Mouse (Mus musculus) heart, postnatal 0 days (tissue): ENCODE data around the gene Lgals3.

Source experiments
- CTCF ChIP-seq: IDR thresholded peaks from 2 replicates; pipeline ENCODE4 v1.5.1; 2016; ENCODE audit warnings: antibody characterized with exemption, control low read depth, low read depth
- EP300 ChIP-seq: IDR thresholded peaks from 2 replicates; pipeline ENCODE4 v1.6.1; 2016; ENCODE audit warnings: antibody characterized with exemption, low read depth

- TF ChIP-seq CTCF (no peak), EP300 (no peak)
These were observed 20.8 kb upstream of the Lgals3 start for GRCm38 (mm10) chr14:47346715-47347114.
